Mouse (Mus musculus): ENCODE data around the gene Ap2s1. TPM values are rescaled to one million over a fixed set of nuclear protein-coding genes. Genes with fewer than 3 reads are reported as not detected.
"Not testable (repeated sequence)": the region's sequence is repeated elsewhere in the genome, so short reads cannot be mapped to it uniquely, and the experiment has no call there.

The Ap2s1 gene
- total RNA-seq (2021), result 10 to 100 TPM; 49.6 to 56.4 TPM
- long read RNA-seq, experiment 1, transcript Ap2s1-201 (5 exons, 836 nt), result major isoform, 23 of 23 reads
- long read RNA-seq, experiment 1, partial matches to known transcripts, result 0 of 23 reads
- long read RNA-seq, experiment 1, other reads (novel, unspliced or antisense), result 0 of 23 reads
- long read RNA-seq, experiment 2, transcript Ap2s1-201 (5 exons, 836 nt), result major isoform, 32 of 32 reads
- long read RNA-seq, experiment 2, partial matches to known transcripts, result 0 of 32 reads
- long read RNA-seq, experiment 2, other reads (novel, unspliced or antisense), result 0 of 32 reads

DNA sequence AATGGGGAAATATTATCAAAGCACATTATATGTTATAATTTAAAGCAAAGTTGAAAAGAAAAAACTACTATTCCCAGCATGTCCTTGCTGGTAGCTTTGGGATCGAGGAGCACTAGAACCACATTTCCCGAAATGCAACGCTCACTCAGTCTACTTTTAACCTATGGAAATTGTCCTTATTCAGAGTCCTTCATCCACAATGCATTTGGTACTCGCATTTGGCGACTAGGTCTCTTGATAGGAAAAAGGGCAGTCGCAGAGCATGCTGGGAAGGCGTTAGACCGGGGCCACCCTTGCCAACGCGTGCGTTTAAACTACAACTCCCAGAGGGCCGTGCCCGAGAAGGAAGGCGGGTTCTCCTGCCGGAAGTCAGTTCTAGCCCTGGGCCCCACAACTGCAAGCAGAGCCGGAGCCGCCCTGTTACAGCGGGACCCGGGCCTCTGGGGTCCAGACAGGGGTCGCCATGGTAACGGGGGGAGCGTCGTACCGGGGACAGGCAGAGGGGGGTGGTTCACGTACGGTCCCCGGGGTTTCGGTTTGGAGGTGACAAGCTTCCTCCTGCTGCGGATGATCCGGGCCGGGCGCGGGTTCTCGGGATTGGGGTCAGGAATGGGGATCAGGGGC is at the start of gene Ap2s1:
TSS of gene Ap2s1 (plus strand) at position 338 of the 624 bp plus-strand sequence.
- peak within 1 kb of the TSS; percentile 89 for H3K4me3 ChIP-seq
- TF ChIP-seq CTCF (IDR thresholded peaks at IDR 0.05), result no peak
- intact Hi-C loops (cut with DNase I), result no loop called here
- DNase-seq, result peak; percentile 97
- H3K27ac ChIP-seq, result peak within 1 kb of the TSS; percentile 91

- no peak overlapping the region for H3K4me3 ChIP-seq
- no peak for TF ChIP-seq CTCF (IDR thresholded peaks at IDR 0.05)
- intact Hi-C loops (cut with DNase I), result no loop called here
- no peak overlapping the region for H3K27ac ChIP-seq
- no peak for DNase-seq
Observed at GRCm38 (mm10) chr7:16689196-16689595, 49.0 kb upstream of the Ap2s1 start.

- H3K4me3 ChIP-seq, result no peak overlapping the region
- peak; percentile 64 for DNase-seq
- intact Hi-C loops (cut with DNase I), result loop anchor here (1.0 to 5.0 kb wide), 2 partner anchors 37 to 66 kb away; no protein-coding TSS in a partner anchor
- peak; percentile 76 for TF ChIP-seq CTCF (IDR thresholded peaks at IDR 0.05)
- H3K27ac ChIP-seq, result no peak overlapping the region
Observed at GRCm38 (mm10) chr7:16695025-16695424, 43.2 kb upstream of the Ap2s1 start.

DNA sequence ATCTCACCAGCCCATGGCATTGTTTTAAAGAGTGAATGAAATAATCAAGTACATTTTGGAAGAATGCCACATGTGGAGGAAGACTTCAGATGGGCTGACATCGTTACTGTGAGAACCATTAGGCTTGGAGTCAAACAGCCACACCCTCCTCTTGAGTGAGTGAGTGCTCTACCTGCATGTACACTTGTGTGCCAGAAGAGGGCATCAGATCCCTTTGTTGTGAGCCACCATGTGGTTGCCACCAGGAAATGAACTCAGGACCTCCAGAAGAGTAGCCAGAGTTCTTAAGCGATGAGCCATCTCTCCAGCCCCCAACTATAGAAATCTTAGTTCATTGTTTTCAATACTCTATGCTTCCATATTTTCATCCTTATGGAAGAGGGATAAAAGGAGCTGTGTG is 39.2 kb upstream of the Ap2s1 start:
- intact Hi-C loops (cut with DNase I), result loop anchor here (5.0 kb wide), 1 partner anchor 33 kb away; no protein-coding TSS in a partner anchor
- no peak for DNase-seq
- no peak overlapping the region for H3K4me3 ChIP-seq
- peak; percentile 50 for TF ChIP-seq CTCF (IDR thresholded peaks at IDR 0.05)
- no peak overlapping the region for H3K27ac ChIP-seq

GRCm38 (mm10) chr7:16700583-16700982 is 37.6 kb upstream of the Ap2s1 start:
- no peak overlapping the region for H3K27ac ChIP-seq
- TF ChIP-seq CTCF (IDR thresholded peaks at IDR 0.05), result no peak
- intact Hi-C loops (cut with DNase I), result no loop called here
- H3K4me3 ChIP-seq, result no peak overlapping the region
- DNase-seq, result no peak

DNA sequence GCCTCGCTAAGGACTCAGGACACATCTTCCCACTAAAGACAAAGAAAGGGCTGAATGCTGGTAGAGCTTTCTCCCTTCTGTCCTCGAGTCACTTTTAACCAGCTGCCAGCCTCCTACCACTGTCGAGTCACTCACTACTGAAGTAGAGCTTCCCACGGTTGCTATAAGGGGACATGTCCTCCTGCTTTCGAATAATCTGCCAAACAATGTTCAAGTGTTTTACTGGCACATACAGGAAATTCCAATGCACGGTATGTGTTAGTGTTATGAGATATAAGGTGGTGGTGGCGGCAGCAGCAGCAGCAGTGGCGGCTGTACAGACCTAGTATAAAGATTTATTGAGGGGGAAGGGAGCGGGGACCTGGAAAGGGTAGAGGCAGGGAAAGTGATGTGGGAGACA is 31.8 kb upstream of the Ap2s1 start:
- H3K27ac ChIP-seq, result no peak overlapping the region
- DNase-seq, result no peak
- no peak for TF ChIP-seq CTCF (IDR thresholded peaks at IDR 0.05)
- intact Hi-C loops (cut with DNase I), result no loop called here
- H3K4me3 ChIP-seq, result no peak overlapping the region

DNA sequence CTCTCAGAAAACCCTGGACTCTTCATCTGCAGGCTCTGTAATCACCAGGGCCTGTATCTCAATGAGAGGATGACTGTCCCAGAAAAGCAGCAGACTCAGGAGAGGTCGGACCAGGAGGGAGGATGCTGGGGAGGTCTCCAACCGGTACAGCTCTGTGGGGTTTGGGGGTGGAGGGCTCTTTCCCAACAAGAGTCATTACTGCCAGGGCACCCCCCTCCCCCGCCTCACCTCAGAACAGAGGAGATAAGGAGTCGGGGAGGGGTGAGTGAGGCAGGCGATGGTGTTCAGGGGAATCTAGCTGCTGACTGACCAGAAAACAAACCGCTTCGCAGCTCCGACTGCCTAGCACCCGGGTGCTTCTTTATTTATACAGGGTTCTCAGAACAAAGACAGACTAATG is 30.0 kb upstream of the Ap2s1 start:
- TF ChIP-seq CTCF (IDR thresholded peaks at IDR 0.05), result no peak
- Histone ChIP-seq H3K27ac (no peak overlapping the region), H3K4me3 (no peak overlapping the region)
- intact Hi-C loops (cut with DNase I), result no loop called here
- DNase-seq, result no peak

GRCm38 (mm10) chr7:16710604-16711003 is 27.6 kb upstream of the Ap2s1 start:
- no peak for DNase-seq
- intact Hi-C loops (cut with DNase I), result no loop called here
- H3K27ac ChIP-seq, result no peak overlapping the region
- TF ChIP-seq CTCF (IDR thresholded peaks at IDR 0.05), result peak; percentile 21; the same call in 1 of the 2 replicates
- H3K4me3 ChIP-seq, result no peak overlapping the region

DNA sequence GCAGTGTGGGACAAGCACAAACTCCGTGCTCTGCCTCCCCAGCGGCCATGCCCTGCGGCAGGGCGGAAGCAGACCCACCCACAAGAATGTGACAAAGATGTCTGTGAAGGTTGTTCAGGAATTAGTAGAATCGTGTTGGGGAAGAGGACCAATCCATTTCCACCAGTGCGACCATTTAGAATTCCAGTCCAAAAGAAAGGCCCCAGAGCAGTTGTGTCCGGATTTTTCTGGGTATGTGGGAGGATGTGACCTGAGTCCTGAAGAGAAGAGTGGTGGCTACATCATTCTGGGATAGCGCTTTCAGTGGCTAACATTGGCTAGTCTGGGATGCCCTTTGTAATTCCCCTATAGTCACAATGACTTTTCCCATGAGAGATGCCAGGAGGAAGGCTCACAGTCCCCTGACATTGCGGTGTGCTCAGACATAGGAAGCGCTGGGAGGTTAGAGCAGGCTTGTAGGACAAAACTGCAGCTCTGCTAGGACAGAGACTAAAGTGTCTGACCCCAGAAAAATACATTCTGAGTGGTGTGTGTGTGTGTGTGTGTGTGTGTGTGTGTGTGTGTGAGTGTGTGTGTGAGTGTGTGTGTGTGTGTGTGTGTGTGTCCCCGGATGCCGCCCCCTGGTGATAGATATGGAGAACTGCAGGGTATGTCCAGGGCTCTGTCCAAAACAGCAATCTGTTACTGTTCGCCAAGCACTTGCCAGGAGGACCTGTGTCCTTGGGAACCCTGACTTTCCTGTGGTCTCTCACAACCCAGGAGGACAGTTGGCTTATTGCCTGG is 25.4 kb upstream of the Ap2s1 start:
- DNase-seq, result no peak
- H3K4me3 ChIP-seq, result no peak overlapping the region
- intact Hi-C loops (cut with DNase I), result no loop called here
- TF ChIP-seq CTCF (IDR thresholded peaks at IDR 0.05), result peak; percentile 14; the same call in 1 of the 2 replicates
- no peak overlapping the region for H3K27ac ChIP-seq

- H3K4me3 ChIP-seq; H3K27ac ChIP-seq; intact Hi-C loops (cut with DNase I); DNase-seq: not testable (repeated sequence)
Observed at GRCm38 (mm10) chr7:16716456-16717152, 21.6 kb upstream of the Ap2s1 start.

DNA sequence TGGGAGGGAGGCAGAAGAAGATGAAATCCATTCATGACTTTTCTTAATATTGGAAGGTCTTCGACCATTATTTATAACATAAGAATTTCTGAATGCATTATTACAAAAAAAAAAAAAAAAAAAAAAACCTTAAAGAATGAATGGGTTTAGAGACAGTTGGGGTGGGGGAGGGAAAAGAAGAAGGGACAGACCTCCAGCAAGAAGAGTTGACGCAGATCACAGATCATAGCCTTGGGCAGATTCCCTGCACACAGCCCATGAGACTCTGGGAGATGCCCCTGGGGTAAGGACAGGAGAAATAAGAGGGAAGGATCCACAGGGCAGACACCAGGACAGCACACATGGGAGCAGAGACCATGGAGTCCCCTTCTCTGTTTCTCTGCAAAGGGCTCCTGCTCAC is 16.6 kb upstream of the Ap2s1 start, which contains the start of gene Ceacam9:
TSS of gene Ceacam9 (plus strand) at position 301 of the 400 bp plus-strand sequence.
- intact Hi-C loops (cut with DNase I), result loop anchor here (10.0 kb wide), 1 partner anchor 247 kb away; the partner anchor contains the start of gene Npas1
- TF ChIP-seq CTCF (IDR thresholded peaks at IDR 0.05), result no peak

GRCm38 (mm10) chr7:16722490-16722889 is 15.7 kb upstream of the Ap2s1 start:
- H3K27ac ChIP-seq, DNase-seq, H3K4me3 ChIP-seq: not testable (repeated sequence)
- intact Hi-C loops (cut with DNase I), result loop anchor here (10.0 kb wide), 1 partner anchor 248 kb away; the partner anchor contains the start of gene Npas1

More for the DNA sequence above, 16.6 kb upstream of the Ap2s1 start, which contains the start of gene Ceacam9:
- no peak for DNase-seq
- Histone ChIP-seq H3K27ac (no peak within 1 kb of the TSS), H3K4me3 (no peak within 1 kb of the TSS)

Measured in gastrocnemius, adult 2 months (tissue).